Mouse (Mus musculus): ENCODE data around the gene Alkal2.

Gene Alkal2

DNA sequence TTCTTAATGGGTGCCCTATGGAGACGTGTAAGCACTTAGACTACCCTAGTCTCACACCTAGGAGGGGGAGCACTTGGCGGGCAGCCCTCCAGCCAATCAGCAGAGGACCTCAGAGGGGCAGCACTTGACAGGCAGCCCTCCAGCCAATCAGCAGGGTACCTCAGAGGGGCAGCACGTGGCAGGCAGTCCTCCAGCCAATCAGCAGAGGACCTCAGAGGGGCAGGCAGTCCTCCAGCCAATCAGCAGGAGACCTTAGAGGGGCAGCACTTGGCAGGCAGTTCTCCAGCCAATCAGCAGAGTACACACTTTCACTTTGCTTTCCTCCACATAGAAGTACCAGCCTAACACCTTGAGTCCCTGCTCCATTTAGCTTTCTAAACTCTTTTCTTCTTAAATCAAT lies 38.3 kb downstream of the Alkal2 start:
- peak in 1 of 2 experiments; percentile 5 for DNase-seq (ENCODE audit: low spot score in 2 of 2)

DNA sequence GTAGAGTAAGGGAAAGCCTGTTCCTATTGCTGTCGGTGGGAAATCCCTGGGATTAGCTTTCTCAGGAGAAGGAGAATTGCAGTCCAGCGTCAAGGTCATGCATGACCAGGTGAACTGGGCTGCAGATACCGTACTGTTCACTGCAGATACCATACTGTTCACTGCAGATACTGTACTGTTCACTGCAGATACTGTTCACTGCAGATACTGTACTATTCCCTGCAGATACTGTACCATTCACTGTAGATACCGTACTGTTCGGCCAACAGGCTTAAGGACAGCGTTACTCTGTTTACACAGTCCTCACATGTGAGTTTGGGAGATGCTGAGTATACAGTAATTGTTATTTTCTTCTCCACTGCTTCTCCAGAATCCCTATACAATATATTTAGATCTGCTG lies 44.1 kb downstream of the Alkal2 start:
- DNase-seq (ENCODE audit: low spot score in 2 of 2) = no peak

DNA sequence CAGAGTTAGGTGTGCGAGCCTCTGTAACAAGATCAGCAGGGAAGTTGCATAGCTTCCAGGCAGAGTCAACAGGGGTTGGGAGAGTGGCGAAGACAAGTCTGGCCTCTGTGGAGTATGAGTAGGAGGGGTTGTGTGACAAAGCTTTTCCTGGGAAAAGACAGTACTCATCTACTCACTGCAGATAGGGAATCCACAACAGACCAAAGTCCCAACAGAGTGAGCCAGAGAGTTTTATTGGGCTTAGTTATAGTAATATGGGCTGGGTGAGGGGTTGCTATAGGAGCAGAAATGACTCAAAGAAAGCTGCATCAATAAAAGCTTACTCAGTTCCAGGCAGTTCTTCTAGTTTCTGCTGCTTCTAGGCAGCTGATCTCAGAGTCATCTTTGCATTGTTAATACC lies 49.2 kb downstream of the Alkal2 start:
- no peak for DNase-seq (ENCODE audit: low spot score in 2 of 2)

DNA sequence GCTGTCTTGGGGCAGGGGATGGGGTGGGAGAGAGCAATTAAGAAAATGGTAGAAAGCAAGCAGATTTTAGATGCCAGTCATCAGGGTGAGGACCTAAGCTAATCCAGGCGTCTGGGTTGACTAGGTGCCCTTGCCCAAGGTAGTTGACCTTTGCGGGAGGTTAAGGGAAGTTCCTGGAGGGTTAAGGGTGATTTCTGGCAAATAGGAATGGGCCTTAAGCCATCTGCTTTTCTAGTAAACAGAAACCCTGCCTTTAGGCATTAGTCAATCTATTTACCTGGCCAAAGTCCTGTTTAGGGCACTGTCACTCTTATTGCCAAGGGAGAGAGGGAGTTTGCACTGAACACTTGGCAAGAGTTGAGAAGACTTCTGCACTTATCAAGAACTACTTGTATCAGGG lies 52.8 kb downstream of the Alkal2 start:
- DNase-seq (ENCODE audit: low spot score in 2 of 2) = no peak

Data from spleen, postnatal 36 days (tissue).